Mouse (Mus musculus) brain, embryonic 18.5 days (tissue): ENCODE data around the gene Zkscan16.

Source experiments
- DNase-seq: peaks from one replicate; pipeline ENCODE4 v3.0.0-alpha.2; 2012; ENCODE audit warnings: low read depth, low spot score

Zkscan16 gene

GRCm38 (mm10) chr4:58943420-58944205, at the start of gene Zkscan16:
Zkscan16 (plus strand) TSS chr4:58943628.
- peak; percentile 81 for DNase-seq

DNA sequence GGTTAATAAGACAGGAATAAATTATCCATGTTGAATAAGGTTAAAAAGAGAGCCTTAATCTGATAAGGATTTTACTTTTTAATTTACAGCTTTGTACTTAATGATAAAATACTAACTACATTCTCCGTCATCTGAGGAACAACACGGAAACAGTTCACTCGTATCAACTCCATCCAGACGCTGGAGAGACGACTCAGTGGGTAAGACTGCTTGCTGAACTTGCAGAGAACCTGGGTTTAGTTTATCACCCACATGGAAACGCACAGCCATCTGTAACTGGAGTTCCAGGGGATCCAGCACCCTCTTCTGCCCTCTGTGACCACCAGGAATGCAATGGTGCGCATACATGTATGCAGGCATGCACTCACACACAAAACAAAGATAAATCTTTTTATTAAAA, 49.0 kb upstream of the Zkscan16 start:
- no peak for DNase-seq

DNA sequence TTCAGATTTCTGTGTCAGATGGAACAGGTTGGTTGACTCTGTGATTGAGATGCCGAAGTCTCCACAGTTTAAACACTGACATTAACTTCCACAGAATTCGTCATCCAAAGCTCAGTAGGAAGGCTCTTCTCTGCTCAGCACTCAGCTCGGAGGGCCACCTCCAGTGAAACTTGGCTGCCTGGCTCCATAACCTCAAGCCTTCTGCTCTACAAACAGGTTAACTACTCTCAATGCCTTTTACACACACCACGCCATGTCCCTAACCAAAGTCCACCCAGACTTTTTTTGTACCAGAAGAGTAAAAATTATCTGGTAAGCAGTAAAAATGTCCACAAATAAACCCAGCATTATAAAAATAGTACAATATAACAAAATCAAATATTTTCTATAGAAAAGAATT, 46.0 kb upstream of the Zkscan16 start:
- DNase-seq = no peak

GRCm38 (mm10) chr4:58898318-58898717, 45.1 kb upstream of the Zkscan16 start:
- no peak for DNase-seq

DNA sequence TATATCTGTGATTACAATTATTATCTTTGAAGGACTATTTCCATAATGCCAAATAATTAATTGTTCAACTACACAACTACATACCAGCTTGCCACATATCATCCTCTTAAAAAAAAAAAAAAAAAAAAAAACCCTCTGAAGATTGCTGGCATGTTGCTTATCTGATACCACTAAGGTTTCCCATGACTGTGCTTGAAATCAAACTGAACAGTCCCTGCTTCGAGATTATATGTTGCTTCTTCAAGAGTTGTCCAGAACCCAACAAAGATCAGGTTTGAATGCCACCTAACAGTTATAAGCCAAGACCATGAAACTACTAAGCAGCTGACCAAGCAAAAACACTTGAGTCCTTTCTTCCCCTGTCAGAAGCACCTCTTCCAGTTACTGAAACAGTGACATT, 36.0 kb upstream of the Zkscan16 start:
- DNase-seq = no peak

DNA sequence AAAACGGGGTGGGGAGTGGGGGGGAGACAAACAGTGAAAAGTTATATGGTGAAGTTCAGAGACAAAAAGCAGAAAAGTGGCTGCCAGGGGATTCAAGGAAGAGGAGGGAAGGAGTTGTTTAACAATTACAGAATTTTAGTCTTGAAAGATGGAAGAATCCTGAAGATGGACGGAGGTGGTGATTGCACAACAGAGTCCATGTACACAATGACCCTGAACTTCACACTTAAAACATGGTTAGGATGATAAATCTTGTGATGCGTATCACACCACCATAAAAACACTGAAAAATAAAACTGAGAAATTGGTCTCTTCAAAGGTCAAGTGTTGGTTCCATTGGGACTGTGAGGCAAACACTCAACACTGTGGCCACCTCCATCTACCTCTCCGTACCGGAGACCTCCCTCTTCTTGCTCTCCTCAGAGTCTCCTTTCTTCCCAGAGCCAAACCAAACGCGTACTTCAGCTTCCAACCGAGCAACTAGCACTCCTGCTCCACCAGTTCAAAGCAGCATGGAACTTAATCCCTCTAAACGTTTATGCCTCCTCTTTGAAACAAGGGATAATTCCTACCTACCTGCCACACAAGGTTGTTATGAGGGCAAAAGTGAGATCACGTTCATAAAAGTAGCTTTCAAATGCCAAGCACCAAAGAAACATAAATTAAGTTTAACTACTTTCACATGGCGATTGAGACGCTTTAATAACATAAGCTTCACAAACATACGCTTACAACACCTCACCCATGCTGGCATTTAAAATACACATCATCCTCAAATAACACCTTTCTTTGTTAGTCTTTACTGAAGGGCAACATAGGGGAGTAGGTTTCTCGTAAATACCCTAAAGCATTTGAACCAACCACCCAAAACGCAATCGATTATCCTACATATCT, 33.0 kb upstream of the Zkscan16 start:
- DNase-seq = no peak

GRCm38 (mm10) chr4:58911069-58911830, 32.2 kb upstream of the Zkscan16 start:
- DNase-seq = peak; percentile 32

- DNase-seq = peak; percentile 24
Measured at GRCm38 (mm10) chr4:58911831-58912628, 31.4 kb upstream of the Zkscan16 start.

DNA sequence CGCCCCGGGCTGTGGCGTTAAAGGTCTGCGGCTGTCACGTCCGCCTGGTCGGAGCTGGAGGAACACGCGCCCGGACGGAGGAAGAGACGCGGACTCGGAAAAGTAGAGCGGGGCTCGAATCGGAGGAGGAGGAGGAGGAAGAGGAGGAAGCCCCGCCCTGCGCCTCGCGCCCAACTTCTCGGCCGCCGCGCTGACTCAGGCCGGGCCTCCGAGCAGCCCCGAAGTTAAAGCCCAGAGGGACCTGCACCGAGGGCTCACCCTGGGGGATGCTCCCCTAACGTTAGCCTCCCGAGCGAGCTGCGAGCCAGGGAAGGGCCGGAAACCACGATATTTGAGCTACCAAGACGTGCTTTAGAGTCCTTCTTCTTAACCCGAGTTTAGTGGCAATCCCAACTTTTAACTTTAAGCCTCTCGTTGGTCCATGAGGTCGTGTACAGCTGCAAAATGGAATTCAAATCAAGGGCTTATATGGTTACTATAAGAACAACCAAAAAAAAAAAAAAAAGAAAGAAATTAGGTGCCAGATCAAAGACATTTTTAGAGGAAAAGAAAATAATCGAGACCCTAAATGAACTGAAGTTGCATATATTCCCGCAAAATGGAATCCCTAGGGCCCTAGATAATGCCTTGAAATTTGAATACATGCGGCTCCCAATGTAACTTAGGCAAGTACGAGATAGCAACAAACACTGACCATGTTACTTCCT, 30.6 kb upstream of the Zkscan16 start, which contains the start of gene Ecpas:
Gene Ecpas (minus strand): TSS at position 121 of the 707 bp plus-strand sequence.
- peak; percentile 22 for DNase-seq

GRCm38 (mm10) chr4:58913336-58914026, 29.9 kb upstream of the Zkscan16 start:
- DNase-seq = no peak

DNA sequence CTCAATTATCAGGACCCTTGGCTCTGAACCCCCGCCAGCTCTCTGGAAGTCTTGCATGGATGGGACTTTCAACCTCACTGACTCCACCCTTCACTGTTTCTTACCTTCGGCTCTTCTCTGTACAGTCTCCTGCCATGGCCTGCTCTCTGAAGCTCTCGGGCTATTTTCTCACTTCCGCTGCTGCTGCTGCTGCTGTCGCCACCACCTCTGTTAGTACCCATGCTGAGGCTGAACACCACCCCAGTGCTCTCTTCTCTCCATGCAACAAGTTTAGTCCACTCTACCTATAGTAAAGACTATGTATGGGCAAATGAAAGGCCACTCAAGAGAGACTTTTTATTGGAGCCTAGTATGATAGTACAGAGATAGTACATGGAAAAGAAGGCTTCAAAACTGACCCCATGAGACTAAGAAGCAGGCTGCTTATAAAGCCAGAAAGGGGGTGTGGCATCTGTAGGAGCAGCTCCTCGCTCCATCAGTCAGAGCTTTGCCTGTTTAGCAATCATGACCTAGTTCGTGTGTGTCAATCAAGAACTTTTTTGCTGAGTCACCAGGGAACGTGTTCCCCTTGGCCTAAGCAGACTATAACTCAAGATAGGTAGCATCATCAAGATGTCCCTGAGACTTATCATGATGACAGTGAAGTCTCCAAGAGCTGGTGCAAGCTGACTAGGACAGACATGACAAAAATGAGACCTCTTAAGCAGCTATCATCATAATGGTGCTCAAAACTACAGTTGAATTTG, 28.2 kb upstream of the Zkscan16 start:
- no peak for DNase-seq

DNA sequence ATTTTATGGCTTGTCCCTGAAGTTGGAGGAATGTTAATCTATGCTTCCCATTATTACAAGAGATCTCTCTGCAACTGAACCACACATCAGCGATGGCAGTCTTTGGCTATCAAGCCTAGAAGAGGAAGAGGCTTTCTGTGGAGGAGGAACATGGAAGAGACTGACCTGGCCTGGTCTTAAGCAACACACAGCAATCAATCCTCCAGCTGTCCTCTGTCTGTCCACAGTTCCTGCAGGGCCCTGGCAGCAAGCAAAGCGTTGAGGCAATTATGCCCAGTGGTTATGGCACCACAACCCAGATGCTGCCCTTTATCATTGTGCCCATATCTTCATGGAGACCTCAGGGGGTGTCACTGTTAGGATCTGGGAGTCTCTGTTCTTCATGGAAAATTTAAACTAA, 19.5 kb upstream of the Zkscan16 start:
- no peak for DNase-seq

- DNase-seq = no peak
Measured at GRCm38 (mm10) chr4:58925664-58926063, 17.8 kb upstream of the Zkscan16 start.

- DNase-seq = no peak
Measured at GRCm38 (mm10) chr4:58926120-58926519, 17.3 kb upstream of the Zkscan16 start.

- DNase-seq = no peak
Measured at GRCm38 (mm10) chr4:58927661-58928060, 15.8 kb upstream of the Zkscan16 start.

DNA sequence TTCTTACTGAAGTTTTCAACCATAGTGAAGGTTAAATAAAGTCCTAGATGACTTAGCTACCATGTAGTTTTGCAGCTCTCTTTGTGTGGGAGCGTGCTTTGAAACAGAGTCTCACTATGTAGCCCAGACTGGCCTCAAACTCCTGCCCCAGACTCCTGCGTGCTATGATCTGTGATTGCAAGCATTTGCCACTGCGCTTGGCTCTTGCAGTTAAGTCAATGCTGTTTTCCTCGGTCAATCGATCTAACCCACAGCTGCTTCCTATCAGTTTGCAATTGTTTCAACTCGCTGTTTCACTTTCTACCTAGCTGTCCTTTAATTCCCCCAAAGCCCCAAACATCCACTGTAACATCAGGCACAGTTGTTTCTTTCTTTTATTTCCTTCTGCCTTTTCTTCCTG, 10.9 kb upstream of the Zkscan16 start:
- DNase-seq = no peak

DNA sequence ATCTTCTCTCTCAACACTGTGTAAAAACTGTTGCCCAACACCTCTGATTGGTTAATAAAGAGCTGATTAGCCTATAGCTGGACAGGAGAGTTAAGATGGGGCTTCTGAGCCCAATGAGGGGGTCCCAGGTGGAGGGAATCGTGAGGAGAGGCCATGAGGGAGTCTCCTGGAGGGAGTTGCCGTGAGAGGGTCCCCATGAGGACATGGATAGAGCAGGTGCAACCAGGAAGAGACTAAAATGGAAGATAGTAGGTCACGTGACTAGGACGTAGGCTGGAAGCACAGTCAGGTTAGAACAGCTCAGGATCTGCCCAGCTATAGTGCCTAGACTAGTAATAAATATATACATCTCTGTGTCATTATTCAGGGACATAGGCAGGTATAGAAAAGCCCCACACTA, 9.1 kb upstream of the Zkscan16 start:
- no peak for DNase-seq

- DNase-seq = no peak
Measured at GRCm38 (mm10) chr4:58934746-58935476, 8.5 kb upstream of the Zkscan16 start.
